Mouse (Mus musculus) embryonic facial prominence, embryonic 14.5 days (tissue): ENCODE measurements at regions not wholly inside any gene's neighbourhood (a gene's known extent, or its start where the extent isn't known, plus 50 kb on each side); places are given as distances from the start of the nearest gene placed in this dataset.

Experiments
- ATAC-seq: fragments of 200-750 bp; cut with Nextera tagmentation; 2 replicates; pipeline ENCODE4 v1.8.0; 2017; ENCODE audit warnings: low read depth, moderate number of reproducible peaks, moderate TSS enrichment
- DNase-seq: peaks from one replicate; pipeline ENCODE4 v3.0.0-alpha.2; 2015; ENCODE audit warnings: low spot score
- H3K27ac ChIP-seq: fragments of 300-500 bp; sonication (generic); replicated peaks from 2 replicates; pipeline ENCODE4 v1.5.1; 2014; ENCODE audit warnings: low read depth, mild to moderate bottlenecking, low read length, moderate library complexity
- H3K27me3 ChIP-seq: fragments of 300-500 bp; sonication (generic); replicated peaks from 2 replicates; pipeline ENCODE4 v1.6.1; 2014; ENCODE audit warnings: low read length; ENCODE audit not compliant: control insufficient read depth, insufficient read depth
- H3K36me3 ChIP-seq: fragments of 300-500 bp; sonication (generic); 2 replicates; pipeline ENCODE4 v1.6.1; 2014; ENCODE audit warnings: low read length, mixed read lengths; ENCODE audit not compliant: control insufficient read depth, insufficient read depth
- H3K4me1 ChIP-seq: fragments of 300-500 bp; sonication (generic); 2 replicates; pipeline ENCODE4 v1.6.1; 2014; ENCODE audit warnings: antibody characterized with exemption, low read length; ENCODE audit not compliant: control insufficient read depth, insufficient read depth
- H3K4me2 ChIP-seq: fragments of 300-500 bp; sonication (generic); 2 replicates; pipeline ENCODE4 v1.6.1; 2014; ENCODE audit warnings: low read depth, mild to moderate bottlenecking, low read length, moderate library complexity, mixed read lengths
- H3K4me3 ChIP-seq: fragments of 300-500 bp; sonication (generic); 2 replicates; pipeline ENCODE4 v1.5.1; 2014; ENCODE audit warnings: low read depth, mild to moderate bottlenecking, low read length
- H3K9ac ChIP-seq: fragments of 300-500 bp; sonication (generic); 2 replicates; pipeline ENCODE4 v1.6.1; 2014; ENCODE audit warnings: low read depth, mild to moderate bottlenecking, low read length, moderate library complexity, mixed read lengths
- H3K9me3 ChIP-seq: fragments of 300-500 bp; sonication (generic); 2 replicates; pipeline ENCODE4 v1.6.1; 2016; ENCODE audit warnings: low read length; ENCODE audit not compliant: control insufficient read depth
- WGBS: fragments of 180-500 bp; shearing (Covaris S2); extraction: QIAGEN DNeasy Blood & Tissue Kit; methylation state at CpG from one replicate; pipeline ENCODE4 v1.1.7; 2014; 5-methylcytosine and 5-hydroxymethylcytosine counted together

DNA sequence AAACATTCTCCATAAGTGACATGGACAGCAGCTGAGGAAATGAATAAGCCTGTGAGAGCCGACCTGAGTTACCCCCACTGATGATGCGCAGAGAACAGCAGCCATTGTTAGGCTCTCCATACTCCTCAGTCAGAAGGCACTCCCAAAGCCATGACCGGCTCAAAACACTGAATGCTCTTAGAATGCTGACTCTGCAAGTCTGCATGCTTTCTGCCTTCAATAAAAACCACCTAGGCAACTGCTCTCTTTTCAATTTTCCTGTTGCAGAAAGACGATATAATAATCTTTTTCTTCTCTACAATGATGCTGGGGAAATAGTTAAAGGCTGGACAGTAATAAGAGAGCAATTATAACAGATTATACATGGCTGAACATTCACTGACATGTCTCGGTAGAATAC is 195.0 kb upstream of the Gypa start:
- Histone ChIP-seq H3K4me1 (no peaks in the 10 kb centered on the region), H3K4me2 (no peak overlapping the region), H3K9me3 (no peaks in the 10 kb centered on the region), H3K27ac (no peak overlapping the region), H3K9ac (no peak overlapping the region), H3K27me3 (no peaks in the 10 kb centered on the region), H3K36me3 (no peaks in the 10 kb centered on the region), H3K4me3 (no peak overlapping the region)
- DNase-seq (no peak), ATAC-seq (no peak)
- 66% methylated on average over 5 of the region's 5 CpGs for WGBS

GRCm38 (mm10) chr8:80290311-80290710 is 203.3 kb upstream of the Gypa start:
- DNase-seq (no peak), ATAC-seq (no peak)
- WGBS: 89% methylated on average over 1 of the region's 1 CpGs
- no peaks in the 10 kb centered on the region for H3K27me3 ChIP-seq
- no peaks in the 10 kb centered on the region for H3K36me3 ChIP-seq
- H3K4me3 ChIP-seq: no peak overlapping the region
- H3K9me3 ChIP-seq: no peaks in the 10 kb centered on the region
- no peaks in the 10 kb centered on the region for H3K4me1 ChIP-seq
- no peak overlapping the region for H3K9ac ChIP-seq
- no peak overlapping the region for H3K4me2 ChIP-seq
- no peak overlapping the region for H3K27ac ChIP-seq

DNA sequence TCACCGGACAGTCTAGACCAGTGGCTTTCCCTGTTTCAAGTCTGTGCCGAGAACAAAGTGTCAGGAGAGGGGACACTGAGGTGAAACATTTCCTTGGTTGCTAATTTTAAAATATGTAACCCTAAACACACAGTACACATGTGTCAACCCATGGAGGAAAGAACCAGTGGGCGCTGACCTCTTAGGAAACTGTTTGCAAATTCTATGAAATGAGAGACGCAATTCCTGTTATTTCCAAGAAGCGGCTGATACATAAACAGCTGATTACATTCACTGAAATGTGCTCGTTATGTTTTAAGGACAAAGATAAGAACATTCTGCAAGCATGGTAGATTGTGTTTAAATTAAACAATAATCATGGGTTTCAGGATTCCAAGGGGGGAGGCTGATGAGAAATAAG is 204.3 kb upstream of the Gypa start:
- no peak overlapping the region for H3K4me2 ChIP-seq
- H3K27ac ChIP-seq: no peak overlapping the region
- H3K9ac ChIP-seq: no peak overlapping the region

GRCm38 (mm10) chr8:80268910-80269460 is 211.2 kb upstream of the Hhip start:
- Histone ChIP-seq H3K9ac (no peak overlapping the region), H3K36me3 (no peaks in the 10 kb centered on the region), H3K27me3 (no peaks in the 10 kb centered on the region), H3K27ac (no peak overlapping the region), H3K9me3 (no peaks in the 10 kb centered on the region), H3K4me1 (no peaks in the 10 kb centered on the region), H3K4me3 (no peak overlapping the region), H3K4me2 (no peak overlapping the region)
- 67% methylated on average over 7 of the region's 7 CpGs for whole genome bisulfite sequencing
- DNase-seq: no peak
- ATAC-seq: no peak

More for the DNA sequence above, 204.3 kb upstream of the Gypa start:
- Histone ChIP-seq H3K4me1 (no peaks in the 10 kb centered on the region), H3K9me3 (no peaks in the 10 kb centered on the region), H3K27me3 (no peaks in the 10 kb centered on the region), H3K4me3 (no peak overlapping the region), H3K36me3 (no peaks in the 10 kb centered on the region)
- no peak for ATAC-seq
- no peak for DNase-seq
- WGBS: 79% methylated on average over 6 of the region's 6 CpGs

DNA sequence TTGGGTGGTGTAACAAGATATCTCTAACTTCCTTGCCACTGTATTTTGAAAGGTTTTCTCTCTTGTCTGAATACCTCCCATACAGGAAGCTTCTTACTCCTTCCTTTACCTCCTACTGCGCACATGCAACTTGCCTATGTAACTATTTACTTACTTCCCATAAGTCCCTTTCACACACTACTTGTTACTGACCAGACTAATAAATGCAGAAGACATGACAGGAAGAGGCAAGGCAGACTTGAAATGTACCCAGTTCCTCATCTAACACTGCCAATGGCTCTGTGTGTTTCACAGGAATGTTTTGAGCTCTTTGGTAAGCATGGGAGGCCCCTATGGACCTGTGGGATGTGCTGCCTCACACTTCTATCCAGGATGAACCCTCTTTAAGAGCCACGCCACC is 207.1 kb upstream of the Hhip start:
- DNase-seq (no peak), ATAC-seq (no peak)
- no peaks in the 10 kb centered on the region for H3K9me3 ChIP-seq
- no peak overlapping the region for H3K4me2 ChIP-seq
- no peaks in the 10 kb centered on the region for H3K36me3 ChIP-seq
- H3K9ac ChIP-seq: no peak overlapping the region
- no peak overlapping the region for H3K4me3 ChIP-seq
- peaks cover 4% of the 10 kb centered on the region; the same call in 1 of the 2 replicates for H3K4me1 ChIP-seq
- no peak overlapping the region for H3K27ac ChIP-seq
- 78% methylated on average over 2 of the region's 2 CpGs for WGBS
- H3K27me3 ChIP-seq: no peaks in the 10 kb centered on the region

GRCm38 (mm10) chr8:80263468-80263945 is 205.7 kb upstream of the Hhip start:
- peaks cover 4% of the 10 kb centered on the region; the same call in 1 of the 2 replicates for H3K4me1 ChIP-seq
- ATAC-seq (no peak), DNase-seq (no peak)
- no peaks in the 10 kb centered on the region for H3K27me3 ChIP-seq
- no peaks in the 10 kb centered on the region for H3K9me3 ChIP-seq
- no peak overlapping the region for H3K9ac ChIP-seq
- no peak overlapping the region for H3K27ac ChIP-seq
- 60% methylated on average over 11 of the region's 11 CpGs for WGBS
- H3K36me3 ChIP-seq: no peaks in the 10 kb centered on the region
- H3K4me3 ChIP-seq: no peak overlapping the region
- no peak overlapping the region for H3K4me2 ChIP-seq

- Histone ChIP-seq H3K9me3 (no peaks in the 10 kb centered on the region), H3K4me1 (peaks cover 4% of the 10 kb centered on the region; the same call in 1 of the 2 replicates), H3K9ac (no peak overlapping the region), H3K27ac (no peak overlapping the region), H3K4me2 (no peak overlapping the region), H3K4me3 (no peak overlapping the region), H3K36me3 (no peaks in the 10 kb centered on the region), H3K27me3 (no peaks in the 10 kb centered on the region)
- DNase-seq: no peak
- no peak for ATAC-seq
- WGBS: 86% methylated on average over 3 of the region's 3 CpGs
Measured at GRCm38 (mm10) chr8:80262911-80263310, 205.1 kb upstream of the Hhip start.

DNA sequence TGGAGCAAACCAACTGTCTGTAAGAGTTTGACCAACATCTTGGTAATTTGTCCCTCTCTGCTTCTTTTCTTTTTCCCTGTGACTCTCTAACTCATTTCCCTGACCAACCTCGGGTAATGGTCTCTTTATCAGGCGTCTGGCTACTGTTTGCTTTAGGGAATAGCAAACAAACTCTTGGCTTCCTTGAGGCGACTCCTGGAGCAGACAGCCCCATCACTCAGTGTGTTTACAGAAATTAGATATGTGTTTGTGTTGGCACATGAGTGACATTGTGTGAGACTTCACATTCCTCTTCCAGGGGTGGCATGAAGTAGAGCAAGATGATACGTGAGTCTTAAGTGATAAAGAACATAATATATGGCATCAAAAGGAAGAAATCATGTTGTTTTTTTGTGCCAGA is 195.7 kb upstream of the Hhip start:
- Histone ChIP-seq H3K36me3 (no peaks in the 10 kb centered on the region), H3K4me1 (no peaks in the 10 kb centered on the region), H3K27ac (no peak overlapping the region), H3K4me2 (no peak overlapping the region), H3K27me3 (no peaks in the 10 kb centered on the region), H3K9ac (no peak overlapping the region), H3K4me3 (no peak overlapping the region), H3K9me3 (no peaks in the 10 kb centered on the region)
- DNase-seq (no peak), ATAC-seq (no peak; the same call in 1 of the 2 replicates)
- WGBS: 39% methylated on average over 4 of the region's 4 CpGs

DNA sequence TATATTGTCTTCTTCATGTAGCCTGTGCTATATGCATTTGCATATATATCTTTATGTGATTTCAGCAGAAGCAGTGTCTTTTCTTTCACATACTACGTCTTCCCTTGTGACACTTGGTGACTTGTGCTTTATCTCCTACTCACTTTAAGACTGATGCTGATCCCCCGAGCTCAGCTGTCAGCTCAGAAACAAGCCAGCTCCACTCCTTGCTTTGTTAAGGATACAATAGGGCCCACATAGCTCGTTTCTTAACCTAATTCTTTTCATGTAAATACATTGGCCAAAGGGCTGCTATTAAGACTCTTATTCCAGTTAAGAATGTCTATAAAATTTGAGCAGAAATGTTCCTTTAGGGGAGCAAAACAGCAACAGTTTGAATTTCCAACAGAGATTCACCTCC is 193.8 kb upstream of the Hhip start:
- DNase-seq (no peak), ATAC-seq (no peak)
- H3K9ac ChIP-seq: no peak overlapping the region
- 36% methylated on average over 3 of the region's 3 CpGs for WGBS
- H3K27me3 ChIP-seq: no peaks in the 10 kb centered on the region
- H3K4me2 ChIP-seq: no peak overlapping the region
- no peaks in the 10 kb centered on the region for H3K9me3 ChIP-seq
- H3K36me3 ChIP-seq: no peaks in the 10 kb centered on the region
- H3K27ac ChIP-seq: no peak overlapping the region
- H3K4me3 ChIP-seq: no peak overlapping the region
- H3K4me1 ChIP-seq: no peaks in the 10 kb centered on the region
